Mouse (Mus musculus) limb, embryonic 14.5 days (tissue): ENCODE results near the gene Sgo2a. TPM values are rescaled to one million over a fixed set of nuclear protein-coding genes. Genes with fewer than 3 reads are reported as not detected.
"Not testable (repeated sequence)": the region's sequence is repeated elsewhere in the genome, so short reads cannot be mapped to it uniquely, and the experiment has no call there.

Experiments
- ATAC-seq: fragments of 200-750 bp; cut with Nextera tagmentation; 2 replicates; pipeline ENCODE4 v1.8.0; 2017; ENCODE audit warnings: low read depth, moderate number of reproducible peaks, moderate TSS enrichment; ENCODE audit not compliant: low FRiP score
- DNase-seq: peaks from one replicate; pipeline ENCODE4 v3.0.0-alpha.2; 2015; ENCODE audit warnings: low spot score
- H3K27ac ChIP-seq: fragments of 300-500 bp; sonication (generic); replicated peaks from 2 replicates; pipeline ENCODE4 v1.5.1; 2014; ENCODE audit warnings: low read depth, mild to moderate bottlenecking, low read length, moderate library complexity, mixed read lengths
- H3K27me3 ChIP-seq: fragments of 300-500 bp; sonication (generic); 2 replicates; pipeline ENCODE4 v1.6.1; 2014; ENCODE audit warnings: low read length, mixed read lengths; ENCODE audit not compliant: control insufficient read depth, insufficient read depth
- H3K36me3 ChIP-seq: fragments of 300-500 bp; sonication (generic); 2 replicates; pipeline ENCODE4 v1.6.1; 2014; ENCODE audit warnings: mild to moderate bottlenecking, low read length, moderate library complexity, mixed read lengths; ENCODE audit not compliant: control insufficient read depth, insufficient read depth
- H3K4me1 ChIP-seq: fragments of 300-500 bp; sonication (generic); 2 replicates; pipeline ENCODE4 v1.6.1; 2014; ENCODE audit warnings: antibody characterized with exemption, low read length, mixed read lengths; ENCODE audit not compliant: control insufficient read depth, insufficient read depth
- H3K4me2 ChIP-seq: fragments of 300-500 bp; sonication (generic); replicated peaks from 2 replicates; pipeline ENCODE4 v1.6.1; 2014; ENCODE audit warnings: low read depth, mild to moderate bottlenecking, low read length, moderate library complexity; ENCODE audit not compliant: severe bottlenecking
- H3K4me3 ChIP-seq: fragments of 300-500 bp; sonication (generic); replicated peaks from 2 replicates; pipeline ENCODE4 v1.5.1; 2014; ENCODE audit warnings: low read length
- H3K9ac ChIP-seq: fragments of 300-500 bp; sonication (generic); 2 replicates; pipeline ENCODE4 v1.6.1; 2014; ENCODE audit warnings: mild to moderate bottlenecking, low read depth, low read length, moderate library complexity; ENCODE audit not compliant: severe bottlenecking
- H3K9me3 ChIP-seq: fragments of 300-500 bp; sonication (generic); 2 replicates; pipeline ENCODE4 v1.6.1; 2016; ENCODE audit warnings: low read length; ENCODE audit not compliant: control insufficient read depth
- POLR2A ChIP-seq: fragments of 200-500 bp; IDR thresholded peaks from 2 replicates; pipeline ENCODE4 v1.8.0; 2012; ENCODE audit warnings: inconsistent platforms, mild to moderate bottlenecking, moderate library complexity, borderline replicate concordance; ENCODE audit not compliant: insufficient read depth, insufficient read length; ENCODE audit errors: extremely low read depth
- whole genome bisulfite sequencing: fragments of 180-500 bp; shearing (Covaris S2); extraction: QIAGEN DNeasy Blood & Tissue Kit; methylation state at CpG from one replicate; pipeline ENCODE4 v1.1.7; 2014; 5-methylcytosine and 5-hydroxymethylcytosine counted together
- polyA plus RNA-seq, 2 experiments: library from polyadenylated mRNA; depleted of rRNA in 1 of 2; stranded (reverse) in 1 of 2; unstranded in 1 of 2; fragments of >200 nt; fragmentation: Nextera tagmentation in 1 of 2; extraction: Ambion mirVana in 1 of 2; gene quantifications; 2 replicates each; pipeline versions ENCODE4 v1.2.1 to v1.2.3; 2012 to 2014

Sgo2a gene
- polyA plus RNA-seq, 2 experiments = 13.2 to 16.4 TPM

DNA sequence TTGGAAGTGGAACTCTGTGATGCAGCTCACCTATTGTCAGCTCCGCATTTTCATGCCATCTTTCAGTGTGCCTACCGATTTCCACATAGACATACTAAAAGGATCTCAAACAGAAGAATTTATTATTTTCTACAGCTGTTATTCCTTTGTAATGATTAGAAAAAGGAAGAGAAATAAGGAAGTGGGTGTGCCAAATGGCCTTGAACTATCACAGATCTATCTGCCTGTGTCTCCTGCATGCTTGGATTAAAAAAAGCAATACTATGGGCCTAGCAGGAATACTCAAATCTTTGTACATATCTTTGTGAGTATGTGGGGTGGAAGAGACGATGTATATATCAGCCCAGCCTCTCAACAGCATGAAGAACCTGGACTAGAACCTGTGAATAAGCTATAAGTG, 18.9 kb upstream of the Sgo2a start:
- Histone ChIP-seq H3K4me1 (no peaks in the 10 kb centered on the region), H3K27ac (no peak overlapping the region), H3K4me2 (no peak overlapping the region), H3K9me3 (no peaks in the 10 kb centered on the region), H3K4me3 (no peak overlapping the region), H3K27me3 (no peaks in the 10 kb centered on the region), H3K36me3 (no peaks in the 10 kb centered on the region), H3K9ac (no peak overlapping the region)
- 88% methylated on average over 3 of the region's 3 CpGs for WGBS
- ATAC-seq = no peak
- DNase-seq = no peak
- TF ChIP-seq POLR2A = no peak

DNA sequence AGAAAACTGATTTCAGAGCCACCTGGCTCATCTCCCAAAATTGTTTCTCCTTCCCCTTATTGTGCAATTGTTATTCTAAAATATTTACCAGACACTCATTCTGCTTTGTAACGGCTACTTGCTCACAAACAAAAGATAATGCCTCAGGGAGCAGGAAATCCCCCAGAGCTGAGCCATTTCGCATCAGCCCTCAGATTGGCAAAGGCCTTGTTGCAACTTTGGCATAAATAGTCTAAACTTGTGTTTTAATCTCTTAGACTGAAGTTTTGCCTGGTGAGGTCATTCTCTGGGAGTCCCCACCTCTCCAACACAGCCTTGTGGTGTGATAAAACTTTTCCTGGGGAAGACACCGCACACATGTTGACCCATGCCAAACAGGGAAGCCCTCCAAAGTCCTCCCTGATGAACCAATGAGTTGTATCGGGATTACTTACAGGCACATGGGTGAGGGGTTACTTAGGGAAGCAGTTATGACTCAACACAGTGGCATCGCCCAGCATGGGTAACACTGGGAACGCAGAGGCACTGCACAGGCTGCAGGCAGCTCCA, 6.6 kb upstream of the Sgo2a start:
- WGBS = 76% methylated on average over 6 of the region's 6 CpGs
- Histone ChIP-seq H3K36me3 (no peaks in the 10 kb centered on the region), H3K4me1 (no peaks in the 10 kb centered on the region), H3K9ac (no peak overlapping the region), H3K27ac (no peak overlapping the region), H3K4me2 (no peak overlapping the region), H3K27me3 (no peaks in the 10 kb centered on the region), H3K9me3 (no peaks in the 10 kb centered on the region), H3K4me3 (no peak overlapping the region)
- no peak for TF ChIP-seq POLR2A
- ATAC-seq (no peak), DNase-seq (no peak)

DNA sequence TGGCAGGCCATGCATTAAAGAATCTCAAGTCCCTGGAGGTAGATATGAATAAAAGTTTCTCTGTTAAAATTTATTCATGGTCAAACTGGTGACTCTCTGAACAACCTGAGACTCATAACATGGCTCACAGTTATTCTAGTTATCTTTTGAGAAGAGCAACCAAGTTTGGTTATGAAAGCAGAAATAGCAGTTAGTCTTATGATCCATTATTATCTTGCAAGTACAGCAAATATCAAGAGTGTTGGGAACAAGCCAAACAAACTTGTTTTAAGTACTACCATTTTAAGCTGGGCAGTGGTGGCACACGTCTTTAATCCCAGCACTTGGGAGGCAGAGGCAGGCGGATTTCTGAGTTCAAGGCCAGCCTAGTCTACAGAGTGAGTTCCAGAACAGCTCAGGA, 4.5 kb upstream of the Sgo2a start:
- no peaks in the 10 kb centered on the region for H3K9me3 ChIP-seq
- H3K4me1 ChIP-seq = no peaks in the 10 kb centered on the region
- TF ChIP-seq POLR2A = no peak
- no peak overlapping the region for H3K27ac ChIP-seq
- no peak overlapping the region for H3K9ac ChIP-seq
- no peaks in the 10 kb centered on the region for H3K36me3 ChIP-seq
- no peaks in the 10 kb centered on the region for H3K27me3 ChIP-seq
- H3K4me3 ChIP-seq = no peak overlapping the region
- WGBS = 68% methylated on average over 2 of the region's 2 CpGs
- DNase-seq (no peak), ATAC-seq (no peak)
- H3K4me2 ChIP-seq = no peak overlapping the region

DNA sequence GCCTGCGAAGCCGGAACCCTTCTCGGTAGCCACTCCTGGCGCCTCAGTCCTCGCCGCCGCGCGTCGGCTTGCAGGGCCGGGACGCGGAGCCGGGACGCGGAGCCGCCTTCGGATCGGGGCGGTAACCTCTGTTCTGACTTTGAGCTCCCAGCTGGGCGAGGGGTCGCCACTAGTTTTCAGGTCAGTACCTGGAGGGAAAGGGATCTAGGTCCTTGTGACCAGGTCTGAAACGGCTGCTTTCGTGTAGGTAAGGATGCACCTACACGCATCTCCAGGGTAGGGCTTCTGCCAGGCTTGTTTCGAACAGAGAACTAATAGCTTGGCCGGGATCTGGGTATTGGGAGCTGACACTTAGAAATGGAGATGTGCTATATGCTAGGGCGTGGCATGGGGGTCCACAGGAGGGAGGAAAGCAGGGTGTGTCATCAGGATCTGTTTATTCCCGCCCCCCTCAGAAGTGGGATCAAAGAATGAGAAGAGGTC, 403 bp downstream of the Sgo2a start:
- WGBS = under 1% methylated on average over 29 of the region's 29 CpGs
- peak overlapping the region; percentile 69 for H3K4me2 ChIP-seq
- H3K27me3 ChIP-seq = no peaks in the 10 kb centered on the region
- ATAC-seq (no peak), DNase-seq (no peak)
- no peaks in the 10 kb centered on the region for H3K9me3 ChIP-seq
- H3K4me1 ChIP-seq = peaks cover 13% of the 10 kb centered on the region
- H3K9ac ChIP-seq = peak overlapping the region; percentile 72
- peak overlapping the region; percentile 78 for H3K4me3 ChIP-seq
- H3K36me3 ChIP-seq = peaks cover 7% of the 10 kb centered on the region
- no peak for TF ChIP-seq POLR2A
- peak overlapping the region; percentile 59 for H3K27ac ChIP-seq

DNA sequence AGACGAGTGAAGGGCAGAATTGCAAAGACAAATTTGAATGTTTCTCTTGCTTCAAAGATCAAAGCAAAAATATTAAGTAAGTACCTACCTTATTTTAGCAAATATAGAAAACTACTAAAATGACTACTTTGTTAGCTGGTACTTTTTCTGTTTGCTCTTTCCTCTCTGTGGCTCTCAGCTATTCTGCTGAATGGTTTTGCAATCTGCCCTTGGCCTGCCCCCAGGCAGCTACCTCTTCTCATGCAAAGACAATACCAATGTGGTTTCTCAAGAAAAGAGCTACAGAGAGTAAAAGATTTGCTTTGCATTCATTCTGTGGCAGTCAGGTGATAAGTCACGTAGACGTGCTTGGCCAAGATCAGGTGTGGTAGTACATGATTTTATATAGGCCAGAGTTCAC, 2.4 kb downstream of the Sgo2a start:
- Histone ChIP-seq H3K9ac (no peak overlapping the region), H3K27ac (no peak overlapping the region), H3K27me3 (no peaks in the 10 kb centered on the region), H3K9me3 (no peaks in the 10 kb centered on the region), H3K4me2 (no peak overlapping the region), H3K4me1 (peaks cover 13% of the 10 kb centered on the region), H3K4me3 (no peak overlapping the region), H3K36me3 (peaks cover 13% of the 10 kb centered on the region)
- ATAC-seq (no peak), DNase-seq (no peak)
- WGBS = 90% methylated on average over 3 of the region's 3 CpGs
- no peak for TF ChIP-seq POLR2A

DNA sequence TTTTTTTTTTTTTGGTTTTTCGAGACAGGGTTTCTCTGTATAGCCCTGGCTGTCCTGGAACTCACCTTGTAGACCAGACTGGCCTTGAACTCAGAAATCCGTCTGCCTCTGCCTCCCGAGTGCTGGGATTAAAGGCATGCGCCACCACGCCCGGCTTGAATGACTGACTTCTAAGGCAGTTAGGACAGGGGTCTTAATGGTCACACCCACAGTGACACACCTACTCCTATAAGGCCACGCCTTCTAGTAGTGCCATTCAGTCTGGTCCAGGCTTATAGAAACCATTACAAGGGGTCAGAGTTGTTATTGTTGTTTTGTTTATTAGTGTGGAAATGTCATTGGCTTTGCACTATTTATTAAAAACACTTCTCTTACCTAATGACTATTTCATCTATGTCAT, 10.6 kb downstream of the Sgo2a start:
- H3K4me1 ChIP-seq, H3K27ac ChIP-seq, H3K27me3 ChIP-seq, H3K9ac ChIP-seq, H3K9me3 ChIP-seq, H3K4me3 ChIP-seq, H3K4me2 ChIP-seq, ATAC-seq, DNase-seq: not testable (repeated sequence)
- WGBS = 94% methylated on average over 7 of the region's 7 CpGs
- H3K36me3 ChIP-seq = peaks cover 18% of the 10 kb centered on the region
